Mouse (Mus musculus) kidney, embryonic 14.5 days (tissue): Measurements from ENCODE around the gene Recql. TPM values are rescaled to one million over a fixed set of nuclear protein-coding genes. Genes with fewer than 3 reads are reported as not detected.

Experiments
- ATAC-seq: fragments of 200-750 bp; cut with Nextera tagmentation; 2 replicates; pipeline ENCODE4 v1.8.0; 2017; ENCODE audit warnings: moderate number of reproducible peaks, mild to moderate bottlenecking, moderate TSS enrichment, moderate library complexity; ENCODE audit not compliant: low FRiP score, low TSS enrichment
- H3K27ac ChIP-seq: fragments of 300-500 bp; sonication (generic); 2 replicates; pipeline ENCODE4 v1.5.1; 2014; ENCODE audit warnings: low read depth, mild to moderate bottlenecking, low read length, moderate library complexity, mixed read lengths
- H3K27me3 ChIP-seq: fragments of 300-500 bp; sonication (generic); 2 replicates; pipeline ENCODE4 v1.6.1; 2014; ENCODE audit warnings: mild to moderate bottlenecking, low read length; ENCODE audit not compliant: control insufficient read depth, insufficient read depth
- H3K36me3 ChIP-seq: fragments of 300-500 bp; sonication (generic); 2 replicates; pipeline ENCODE4 v1.6.1; 2014; ENCODE audit warnings: low read length, mixed read lengths; ENCODE audit not compliant: control insufficient read depth, insufficient read depth
- H3K4me1 ChIP-seq: fragments of 300-500 bp; sonication (generic); 2 replicates; pipeline ENCODE4 v1.6.1; 2014; ENCODE audit warnings: low read length, mixed read lengths; ENCODE audit not compliant: control insufficient read depth, insufficient read depth
- H3K4me2 ChIP-seq: fragments of 300-500 bp; sonication (generic); replicated peaks from 2 replicates; pipeline ENCODE4 v1.6.1; 2014; ENCODE audit warnings: low read depth, mild to moderate bottlenecking, low read length
- H3K4me3 ChIP-seq: fragments of 300-500 bp; sonication (generic); 2 replicates; pipeline ENCODE4 v1.5.1; 2014; ENCODE audit warnings: mild to moderate bottlenecking, low read length
- H3K9ac ChIP-seq: fragments of 300-500 bp; sonication (generic); 2 replicates; pipeline ENCODE4 v1.6.1; 2014; ENCODE audit warnings: low read depth, mild to moderate bottlenecking, low read length, moderate library complexity
- H3K9me3 ChIP-seq: fragments of 300-500 bp; sonication (generic); 2 replicates; pipeline ENCODE4 v1.6.1; 2016; ENCODE audit warnings: low read length; ENCODE audit not compliant: control insufficient read depth
- WGBS: fragments of 180-500 bp; shearing (Covaris S2); extraction: QIAGEN DNeasy Blood & Tissue Kit; methylation state at CpG from one replicate; pipeline ENCODE4 v1.1.7; 2014; 5-methylcytosine and 5-hydroxymethylcytosine counted together
- polyA plus RNA-seq: library from polyadenylated mRNA; unstranded; fragments of >200 nt; fragmentation: Nextera tagmentation; extraction: Ambion mirVana; gene quantifications from 2 replicates; pipeline ENCODE4 v1.2.1, GENCODE M21; 2014

The Recql gene
- polyA plus RNA-seq, result 18.3 and 30.8 TPM in 2 replicates

DNA sequence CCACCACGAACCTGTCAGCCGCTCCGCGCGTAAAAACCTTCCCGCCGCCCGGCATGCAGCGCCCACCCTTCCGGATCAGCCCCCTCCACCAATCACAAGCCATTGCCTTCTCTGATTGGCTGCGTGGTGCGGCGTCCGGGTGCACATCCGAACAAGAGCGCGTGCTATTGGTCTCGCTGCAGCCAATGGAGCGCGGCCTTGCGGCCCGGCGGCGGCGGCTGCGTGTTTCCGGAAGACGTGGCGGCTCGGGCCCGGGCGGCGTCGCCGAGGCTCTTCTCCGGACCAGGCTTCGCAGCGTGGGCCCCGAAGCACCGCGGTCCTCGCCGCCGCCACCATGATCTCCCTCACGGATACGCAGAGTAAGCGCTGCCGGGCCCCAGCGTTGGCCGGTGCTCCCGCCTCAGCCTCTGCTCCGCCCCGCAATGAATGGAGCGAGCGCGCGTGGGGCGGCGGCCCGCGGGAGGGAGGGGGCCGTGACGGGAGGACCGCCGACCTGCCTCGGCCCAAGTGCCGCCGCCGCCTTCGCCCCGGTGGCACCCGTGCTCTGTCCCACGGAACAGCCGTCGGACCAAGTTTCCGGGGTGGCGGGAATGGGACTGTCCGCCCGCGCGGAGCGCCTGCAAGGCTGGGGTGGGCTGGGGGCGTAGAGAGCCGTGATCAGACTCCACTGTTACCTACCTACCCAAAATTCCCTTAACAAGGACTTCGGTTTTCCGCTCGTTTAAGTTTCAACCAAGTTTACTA is at the start of gene Recql, which contains the start of gene Golt1b:
Gene Recql (minus strand): TSS at position 77 of the 744 bp plus-strand sequence.
Gene Golt1b (plus strand): TSS at position 211 of the 744 bp plus-strand sequence.
- H3K9me3 ChIP-seq, result no peaks in the 10 kb centered on the region
- H3K27ac ChIP-seq, result no peak within 1 kb of the TSS; the same call in 1 of the 2 replicates
- peak; percentile 100 for ATAC-seq
- H3K4me1 ChIP-seq, result peaks cover 16% of the 10 kb centered on the region
- peak within 1 kb of the TSS; percentile 84 for H3K9ac ChIP-seq
- H3K36me3 ChIP-seq, result no peaks in the 10 kb centered on the region
- peak within 1 kb of the TSS; percentile 68 for H3K4me2 ChIP-seq
- H3K4me3 ChIP-seq, result peak within 1 kb of the TSS; percentile 71
- no peaks in the 10 kb centered on the region for H3K27me3 ChIP-seq
- under 1% methylated on average over 76 of the region's 87 CpGs for WGBS

DNA sequence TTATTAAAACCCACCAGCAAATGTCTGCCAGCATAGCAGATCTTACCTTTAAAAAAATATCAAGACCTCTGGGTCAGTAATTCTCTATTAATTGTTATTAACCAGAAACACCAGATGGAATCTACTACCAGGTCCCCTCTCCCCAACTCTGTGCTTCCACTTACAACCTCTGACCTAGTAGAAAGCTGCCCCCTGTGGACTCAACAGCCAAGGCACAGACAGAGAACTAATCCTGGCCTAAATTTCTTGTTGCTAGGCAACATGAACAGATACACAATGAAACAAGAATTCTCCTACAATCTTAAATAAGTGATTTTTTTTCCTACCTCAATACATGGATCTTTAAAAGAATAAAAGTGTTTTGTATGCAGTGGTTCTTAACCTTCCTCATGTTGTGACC is 42.2 kb upstream of the Recql start:
- Histone ChIP-seq H3K4me3 (no peak overlapping the region), H3K4me2 (no peak overlapping the region), H3K9ac (no peak overlapping the region), H3K9me3 (no peaks in the 10 kb centered on the region), H3K27me3 (no peaks in the 10 kb centered on the region), H3K36me3 (no peaks in the 10 kb centered on the region), H3K4me1 (no peaks in the 10 kb centered on the region), H3K27ac (no peak overlapping the region)
- no peak for ATAC-seq

DNA sequence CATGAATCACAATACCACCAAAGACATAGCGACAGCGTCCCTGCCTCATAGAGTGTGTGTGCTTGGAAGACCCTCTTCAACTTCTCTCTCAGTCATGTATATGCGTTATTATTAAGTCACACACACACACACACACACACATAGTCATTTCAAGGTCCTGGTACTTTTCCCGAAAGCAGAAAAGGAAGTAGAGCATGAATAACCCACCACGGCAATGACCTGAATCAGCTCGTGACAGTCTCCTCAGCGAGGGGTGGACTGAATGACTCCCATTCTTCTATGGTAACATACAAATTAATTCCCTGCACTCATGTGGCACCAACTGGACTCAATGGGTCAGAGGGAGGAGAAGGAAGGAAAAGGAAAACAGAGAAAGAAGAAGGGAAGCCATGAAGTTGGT is 38.1 kb upstream of the Recql start:
- H3K36me3 ChIP-seq, result no peaks in the 10 kb centered on the region
- no peak overlapping the region for H3K27ac ChIP-seq
- no peaks in the 10 kb centered on the region for H3K9me3 ChIP-seq
- H3K4me3 ChIP-seq, result no peak overlapping the region
- no peak overlapping the region for H3K4me2 ChIP-seq
- H3K4me1 ChIP-seq, result no peaks in the 10 kb centered on the region
- 72% methylated on average over 7 of the region's 7 CpGs for WGBS
- ATAC-seq, result no peak
- no peak overlapping the region for H3K9ac ChIP-seq
- no peaks in the 10 kb centered on the region for H3K27me3 ChIP-seq

DNA sequence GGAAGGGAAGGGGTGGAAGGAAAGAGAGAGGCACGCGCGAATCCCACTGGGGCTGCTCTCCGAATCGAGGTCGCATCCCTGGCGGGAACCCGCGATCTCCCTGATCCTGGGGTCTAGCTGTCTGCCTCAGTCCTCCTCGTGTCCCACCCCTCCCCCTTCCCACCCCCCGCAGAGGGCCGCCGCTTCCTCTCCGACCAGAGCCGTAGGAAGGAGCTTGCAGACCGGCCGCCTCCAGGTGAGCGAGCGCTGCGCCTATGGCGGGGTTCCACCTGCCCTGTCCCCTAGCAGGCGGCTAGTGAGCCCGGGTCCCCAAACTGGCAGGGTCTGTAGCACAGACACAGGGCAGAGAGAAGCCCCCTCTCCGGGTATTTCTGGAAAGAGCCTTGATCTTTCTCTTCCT is 27.7 kb upstream of the Recql start:
- H3K4me3 ChIP-seq, result peak overlapping the region; percentile 40
- no peak overlapping the region for H3K27ac ChIP-seq
- H3K4me2 ChIP-seq, result peak overlapping the region; percentile 65
- 0 out of 2 replicates have a peak, but pooled peaks cover 3% of the 10 kb centered on the region for H3K4me1 ChIP-seq
- no peaks in the 10 kb centered on the region for H3K36me3 ChIP-seq
- peak; percentile 70; the same call in 1 of the 2 replicates for ATAC-seq
- H3K9ac ChIP-seq, result no peak overlapping the region
- H3K9me3 ChIP-seq, result no peaks in the 10 kb centered on the region
- WGBS, result 4% methylated on average over 20 of the region's 24 CpGs
- peaks cover 24% of the 10 kb centered on the region for H3K27me3 ChIP-seq

DNA sequence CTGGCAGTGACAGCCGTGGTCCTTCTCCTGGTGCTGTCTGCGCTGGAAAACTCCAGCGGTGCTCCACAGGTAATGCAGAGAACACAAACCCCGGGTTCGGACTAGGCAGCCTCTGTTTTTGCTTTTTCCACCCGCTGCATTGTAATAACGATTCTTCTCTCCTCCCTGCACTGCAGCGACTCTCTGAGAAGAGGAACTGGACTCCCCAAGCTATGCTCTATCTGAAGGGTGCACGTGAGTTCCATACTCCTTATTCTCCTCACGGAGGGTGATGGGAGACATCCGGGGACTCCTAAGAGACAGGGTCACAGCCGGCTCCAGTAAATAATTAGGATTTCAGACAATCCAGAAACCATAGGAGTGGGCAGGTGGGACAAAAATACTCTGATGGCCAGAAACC is 27.0 kb upstream of the Recql start:
- Histone ChIP-seq H3K27me3 (peaks cover 24% of the 10 kb centered on the region), H3K4me2 (peak overlapping the region; percentile 21; the same call in 1 of the 2 replicates), H3K4me3 (peak overlapping the region; percentile 40), H3K4me1 (0 out of 2 replicates have a peak, but pooled peaks cover 3% of the 10 kb centered on the region), H3K27ac (no peak overlapping the region), H3K36me3 (no peaks in the 10 kb centered on the region), H3K9me3 (no peaks in the 10 kb centered on the region), H3K9ac (no peak overlapping the region)
- WGBS, result 10% methylated on average over 12 of the region's 12 CpGs
- ATAC-seq, result 0 out of 2 replicates have a peak, but pooled peaks have one; percentile 28

DNA sequence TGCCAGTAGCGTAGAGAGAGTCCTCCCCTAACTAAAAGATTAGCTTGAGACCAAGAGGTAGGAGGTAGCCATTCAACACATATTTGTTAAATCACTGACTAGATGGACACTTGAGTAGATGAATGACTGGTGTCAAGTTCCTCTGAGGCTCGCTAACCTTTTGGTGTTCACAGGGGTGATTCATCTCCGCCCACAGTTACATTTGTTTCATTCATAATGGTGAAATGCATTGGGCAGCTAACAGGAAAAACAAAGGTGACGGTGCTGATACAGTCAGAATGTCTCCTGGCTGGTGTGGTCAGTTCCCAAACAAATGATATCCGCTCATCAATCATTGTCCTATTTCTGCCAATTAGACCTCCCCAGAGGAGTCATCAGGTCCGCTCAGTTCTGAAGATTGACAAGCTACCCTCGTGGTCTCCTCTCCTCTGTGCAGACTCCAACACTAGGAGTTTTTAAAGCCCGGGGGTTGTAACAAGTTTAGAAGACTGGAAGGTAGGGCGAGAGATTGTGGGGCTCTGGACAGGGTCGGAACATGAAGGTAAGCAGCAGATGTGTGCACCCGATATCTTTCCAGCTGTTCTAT is 26.1 kb upstream of the Recql start, which contains the start of gene Spx:
Gene Spx (plus strand): TSS at position 536 of the 586 bp plus-strand sequence.
- Histone ChIP-seq H3K27ac (no peak within 1 kb of the TSS), H3K27me3 (peaks cover 24% of the 10 kb centered on the region), H3K36me3 (no peaks in the 10 kb centered on the region), H3K4me1 (0 out of 2 replicates have a peak, but pooled peaks cover 3% of the 10 kb centered on the region), H3K9ac (no peak within 1 kb of the TSS), H3K9me3 (no peaks in the 10 kb centered on the region), H3K4me2 (peak within 1 kb of the TSS; percentile 65), H3K4me3 (peak within 1 kb of the TSS; percentile 40)
- WGBS, result 47% methylated on average over 11 of the region's 11 CpGs
- no peak for ATAC-seq

DNA sequence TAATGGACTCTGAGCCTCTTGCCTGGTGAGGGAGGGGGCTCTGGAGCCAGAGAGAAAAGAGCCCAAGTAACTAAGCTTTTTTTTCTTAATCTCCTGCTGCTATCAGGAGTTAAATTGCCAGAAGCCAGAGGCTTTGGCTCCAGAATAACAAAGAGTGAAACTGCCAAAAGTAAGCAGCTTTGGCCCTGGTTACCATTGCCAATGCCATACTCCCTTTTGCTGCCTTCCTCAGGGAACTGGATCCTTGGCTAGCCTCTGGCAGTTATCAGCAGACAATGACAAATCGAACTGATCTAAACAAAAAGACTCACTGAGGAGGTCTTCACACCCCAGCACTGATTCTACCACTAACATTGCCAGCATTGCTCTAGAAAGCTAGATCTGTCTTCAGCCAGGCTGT is 24.3 kb upstream of the Recql start:
- Histone ChIP-seq H3K27ac (no peak overlapping the region), H3K4me1 (0 out of 2 replicates have a peak, but pooled peaks cover 3% of the 10 kb centered on the region), H3K4me2 (no peak overlapping the region), H3K9me3 (no peaks in the 10 kb centered on the region), H3K4me3 (no peak overlapping the region), H3K27me3 (peaks cover 24% of the 10 kb centered on the region), H3K9ac (no peak overlapping the region), H3K36me3 (no peaks in the 10 kb centered on the region)
- WGBS, result 40% methylated on average over 1 of the region's 1 CpGs
- ATAC-seq, result no peak

DNA sequence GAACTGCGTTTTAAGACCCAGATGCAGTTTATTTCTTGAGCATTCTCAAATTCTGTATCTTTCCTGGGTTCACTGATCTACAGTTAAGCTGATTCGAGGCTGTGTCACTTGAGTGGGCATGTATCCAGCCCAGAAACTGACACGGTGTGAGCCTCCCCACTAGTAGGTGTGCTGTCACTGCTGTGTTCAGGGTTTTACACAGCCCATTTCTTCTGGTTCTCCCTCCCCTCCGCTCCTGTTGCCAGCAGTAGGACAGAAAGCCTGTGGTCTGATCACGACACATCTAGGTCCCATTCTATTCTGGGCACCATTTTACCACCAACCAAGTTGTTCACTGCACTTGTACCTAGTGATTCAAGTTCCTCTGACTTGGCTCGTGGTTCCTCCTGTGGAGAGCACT is 8.9 kb upstream of the Recql start:
- no peak for ATAC-seq
- Histone ChIP-seq H3K4me2 (no peak overlapping the region), H3K4me3 (no peak overlapping the region), H3K4me1 (no peaks in the 10 kb centered on the region), H3K9ac (no peak overlapping the region), H3K27me3 (no peaks in the 10 kb centered on the region), H3K27ac (no peak overlapping the region), H3K36me3 (peaks cover 46% of the 10 kb centered on the region), H3K9me3 (no peaks in the 10 kb centered on the region)
- WGBS, result 92% methylated on average over 6 of the region's 6 CpGs

DNA sequence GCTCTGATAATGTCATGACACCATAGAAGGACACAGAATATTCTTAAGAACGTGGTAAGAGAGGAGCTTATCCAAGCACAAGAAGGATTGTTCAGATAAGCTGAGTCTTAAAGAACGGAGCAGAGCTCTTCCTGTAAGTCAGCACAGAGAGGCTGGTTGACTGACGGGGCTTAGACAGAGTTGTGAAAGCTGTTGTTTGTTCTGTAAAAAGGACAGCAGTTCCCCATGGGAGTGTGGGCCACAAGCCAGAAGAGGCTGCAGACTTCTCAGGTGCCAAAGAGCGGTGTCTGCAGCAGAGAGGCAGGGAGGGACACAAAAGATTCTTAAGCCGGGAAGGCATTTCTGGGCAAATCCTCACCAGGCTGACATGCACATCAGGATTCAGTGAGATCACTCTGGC is 7.8 kb upstream of the Recql start:
- H3K27me3 ChIP-seq, result no peaks in the 10 kb centered on the region

More for the DNA sequence above, 7.8 kb upstream of the Recql start:
- 91% methylated on average over 5 of the region's 5 CpGs for WGBS
- H3K4me1 ChIP-seq, result no peaks in the 10 kb centered on the region
- no peak for ATAC-seq
- no peak overlapping the region for H3K9ac ChIP-seq
- H3K36me3 ChIP-seq, result peaks cover 38% of the 10 kb centered on the region
- no peak overlapping the region for H3K27ac ChIP-seq
- H3K4me2 ChIP-seq, result no peak overlapping the region
- H3K4me3 ChIP-seq, result no peak overlapping the region
- H3K9me3 ChIP-seq, result no peaks in the 10 kb centered on the region
